Mouse (Mus musculus) left cerebral cortex, adult 8-10 months (tissue): ENCODE data around the gene Pcbd1. TPM values are rescaled to one million over a fixed set of nuclear protein-coding genes. Genes with fewer than 3 reads are reported as not detected.
"Not testable (repeated sequence)": the region's sequence is repeated elsewhere in the genome, so short reads cannot be mapped to it uniquely, and the experiment has no call there.

ENCODE experiments used
- DNase-seq, 2 experiments: peaks; one replicate each; pipeline ENCODE4 v3.0.0; 2022; ENCODE audit warnings: low spot score in 2 of 2
- microRNA-seq, 2 experiments: library from miRNA; unstranded; fragments of <30 nt; microRNA quantifications; one replicate each; pipeline ENCODE4 v1.2.0; 2022
- total RNA-seq, 4 experiments: library from RNA; stranded (reverse); gene quantifications; 2 replicates each; pipeline ENCODE4 v1.2.4; 2022

Pcbd1 gene
- total RNA-seq, 4 experiments from 2014 or later = 10.3 to 13.1 (median 11.6) TPM

- DNase-seq = no peak
Observed at GRCm38 (mm10) chr10:61091866-61092265, 2.7 kb downstream of the Pcbd1 start.

- DNase-seq = no peak
Observed at GRCm38 (mm10) chr10:61103564-61104114, 14.5 kb downstream of the Pcbd1 start.

- DNase-seq = no peak
Observed at GRCm38 (mm10) chr10:61114246-61114720, 25.2 kb downstream of the Pcbd1 start.

GRCm38 (mm10) chr10:61121732-61122131 is 32.6 kb downstream of the Pcbd1 start:
- not testable (repeated sequence) for DNase-seq

GRCm38 (mm10) chr10:61123276-61123913 is 34.3 kb downstream of the Pcbd1 start:
- DNase-seq = no peak

GRCm38 (mm10) chr10:61124462-61124861 is 35.3 kb downstream of the Pcbd1 start:
- no peak for DNase-seq

- no peak for DNase-seq
Observed at GRCm38 (mm10) chr10:61128701-61129365, 39.7 kb downstream of the Pcbd1 start.

- DNase-seq = no peak
Observed at GRCm38 (mm10) chr10:61130959-61131358, 41.8 kb downstream of the Pcbd1 start.

GRCm38 (mm10) chr10:61134041-61134440 is 44.9 kb downstream of the Pcbd1 start:
- DNase-seq = no peak

GRCm38 (mm10) chr10:61135226-61135839 is 46.2 kb downstream of the Pcbd1 start:
- no peak for DNase-seq

GRCm38 (mm10) chr10:61137567-61137966 is 48.4 kb downstream of the Pcbd1 start:
- no peak for DNase-seq

GRCm38 (mm10) chr10:61143343-61143742 is 54.2 kb downstream of the Pcbd1 start:
- no peak for DNase-seq

Small RNA genes lying within 50 kb of the gene (microRNA-seq; reads per million reads assigned to microRNA genes)
- 0 reads per million in 2 experiments for gene Gm44308

Other genes starting within 250 kb of the Pcbd1 start
- 10 to 100 TPM; 23.4 to 33.9 (median 28.5) TPM for gene Sgpl1, start 58.4 kb downstream of the Pcbd1 start, total RNA-seq
- 1 to 10 TPM in 1 of 4 experiments, under 1 TPM in 3; 0.26 to 1.2 (median 0.72) TPM for gene Tbata, start 82.6 kb downstream of the Pcbd1 start, total RNA-seq
- under 1 TPM; 0.09 to 0.27 (median 0.18) TPM for gene Adamts14, start 184.1 kb downstream of the Pcbd1 start, total RNA-seq
- gene Prf1, start 208.5 kb downstream of the Pcbd1 start, total RNA-seq = not detected